Mouse (Mus musculus) urinary bladder, postnatal 25 days (tissue): Measurements from ENCODE around the gene Cdsn.
A peak's percentile ranks its signal among the peaks of the same experiment; 100 is the strongest.
"Not testable (repeated sequence)": the region's sequence is repeated elsewhere in the genome, so short reads cannot be mapped to it uniquely, and the experiment has no call there.

Experiments
- DNase-seq: peaks from one replicate; pipeline ENCODE4 v3.0.0; 2022; ENCODE audit warnings: low spot score

The Cdsn gene

GRCm38 (mm10) chr17:35551881-35552414 lies at the start of gene Cdsn:
TSS of gene Cdsn (plus strand) at chr17:35552128.
- no peak for DNase-seq

DNA sequence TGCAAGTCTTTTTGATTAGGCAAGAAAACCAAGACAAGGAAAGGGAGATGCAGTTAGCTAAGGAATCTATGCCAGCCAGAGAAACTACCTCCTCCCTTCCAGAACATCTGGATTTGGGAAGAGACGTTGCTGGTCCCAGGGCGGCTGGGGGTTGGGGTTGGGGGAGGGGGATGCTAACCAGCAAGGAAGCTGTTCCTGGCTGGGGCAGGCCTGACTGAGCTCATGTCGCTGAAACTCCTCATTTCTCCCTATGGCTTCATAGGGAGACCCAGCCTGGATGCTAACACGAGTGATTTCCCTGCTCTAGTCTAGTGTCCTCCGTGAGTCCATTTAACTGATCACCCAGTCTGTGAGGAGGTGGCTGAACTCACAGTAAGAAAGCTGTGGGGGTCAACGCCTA lies 49.7 kb upstream of the Cdsn start:
- no peak for DNase-seq

- no peak for DNase-seq
These were observed 49.2 kb upstream of the Cdsn start for GRCm38 (mm10) chr17:35502762-35503161.

GRCm38 (mm10) chr17:35503849-35504248 lies 48.1 kb upstream of the Cdsn start:
- DNase-seq, result no peak

DNA sequence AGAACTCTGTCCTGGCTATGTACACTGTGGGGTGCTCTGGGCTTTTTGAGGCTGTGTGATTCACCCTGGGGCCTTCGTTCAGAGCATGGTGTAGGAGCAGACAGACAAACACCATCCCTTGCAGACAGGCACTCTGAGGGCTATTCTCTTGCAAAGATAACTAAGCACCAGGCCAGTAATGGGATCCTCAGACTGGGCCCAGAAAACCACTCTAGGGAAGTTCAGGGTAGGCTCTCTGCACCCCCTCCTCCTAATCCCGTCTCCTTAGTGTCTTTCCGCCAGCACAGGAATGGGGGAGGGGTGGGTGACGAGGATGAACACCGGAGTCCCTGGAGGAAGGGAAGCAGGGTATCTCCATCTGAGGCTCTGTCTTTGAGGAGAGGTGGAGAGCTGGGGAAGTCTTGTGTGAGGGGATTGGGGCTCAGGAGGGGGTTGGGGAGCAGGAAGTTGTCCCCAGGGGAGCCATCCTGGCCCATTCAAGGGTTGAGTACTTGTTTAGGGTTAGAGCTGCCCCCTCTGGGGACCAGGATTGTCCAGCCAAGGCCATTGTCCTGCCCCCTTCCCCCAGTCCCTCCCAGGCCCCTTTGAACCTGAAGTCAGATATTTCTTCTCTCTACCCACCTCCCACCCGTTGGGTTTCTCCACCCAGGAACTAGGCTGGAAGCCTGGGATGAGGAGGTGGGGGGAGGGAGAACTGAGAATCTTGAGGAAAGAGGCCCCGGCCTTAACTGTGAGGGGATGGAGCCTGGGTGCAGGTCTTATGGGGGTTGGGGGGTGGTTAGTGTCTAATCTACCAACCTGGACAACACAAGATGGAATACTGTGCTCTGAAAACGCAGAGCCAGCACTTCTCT lies 47.1 kb upstream of the Cdsn start:
- DNase-seq, result no peak

- no peak for DNase-seq
These were observed 46.2 kb upstream of the Cdsn start, which contains the start of gene Pou5f1 for GRCm38 (mm10) chr17:35505776-35506175. TSS of gene Pou5f1 (plus strand) at chr17:35506018.

- DNase-seq, result no peak
These were observed 45.0 kb upstream of the Cdsn start for GRCm38 (mm10) chr17:35506881-35507280.

GRCm38 (mm10) chr17:35507556-35508260 lies 44.2 kb upstream of the Cdsn start:
- DNase-seq, result no peak

DNA sequence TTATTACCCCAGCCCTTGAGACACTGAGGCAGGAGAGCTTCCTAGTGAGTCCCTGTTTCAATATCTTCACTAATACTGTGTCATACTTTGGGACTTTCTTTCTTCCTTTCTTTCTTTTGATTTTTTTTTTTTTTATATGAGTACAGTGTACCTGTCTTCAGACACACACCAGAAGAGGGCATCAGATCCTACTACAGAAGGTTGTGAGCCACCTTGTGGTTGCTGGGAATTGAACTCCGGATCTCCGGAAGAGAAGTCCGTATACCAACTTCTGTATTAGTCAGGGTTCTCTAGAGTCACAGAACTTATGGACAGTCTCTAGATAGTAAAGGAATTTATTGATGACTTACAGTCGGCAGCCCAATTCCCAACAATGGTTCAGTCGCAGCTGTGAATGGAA lies 43.6 kb upstream of the Cdsn start:
- not testable (repeated sequence) for DNase-seq

DNA sequence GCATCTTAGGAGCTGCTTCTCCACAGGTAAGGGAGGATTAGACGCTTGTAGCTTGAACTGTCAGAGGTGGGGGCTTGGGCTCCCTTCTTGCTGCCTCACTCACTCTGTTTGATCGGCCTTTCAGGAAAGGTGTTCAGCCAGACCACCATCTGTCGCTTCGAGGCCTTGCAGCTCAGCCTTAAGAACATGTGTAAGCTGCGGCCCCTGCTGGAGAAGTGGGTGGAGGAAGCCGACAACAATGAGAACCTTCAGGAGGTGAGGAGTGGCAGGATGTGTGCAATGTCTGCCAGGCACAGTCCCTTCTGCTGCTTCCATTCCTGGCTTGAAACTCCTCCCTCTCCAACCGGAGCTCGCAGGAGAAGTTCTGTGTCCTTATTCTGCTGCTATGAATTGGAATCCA lies 42.6 kb upstream of the Cdsn start:
- DNase-seq, result no peak

DNA sequence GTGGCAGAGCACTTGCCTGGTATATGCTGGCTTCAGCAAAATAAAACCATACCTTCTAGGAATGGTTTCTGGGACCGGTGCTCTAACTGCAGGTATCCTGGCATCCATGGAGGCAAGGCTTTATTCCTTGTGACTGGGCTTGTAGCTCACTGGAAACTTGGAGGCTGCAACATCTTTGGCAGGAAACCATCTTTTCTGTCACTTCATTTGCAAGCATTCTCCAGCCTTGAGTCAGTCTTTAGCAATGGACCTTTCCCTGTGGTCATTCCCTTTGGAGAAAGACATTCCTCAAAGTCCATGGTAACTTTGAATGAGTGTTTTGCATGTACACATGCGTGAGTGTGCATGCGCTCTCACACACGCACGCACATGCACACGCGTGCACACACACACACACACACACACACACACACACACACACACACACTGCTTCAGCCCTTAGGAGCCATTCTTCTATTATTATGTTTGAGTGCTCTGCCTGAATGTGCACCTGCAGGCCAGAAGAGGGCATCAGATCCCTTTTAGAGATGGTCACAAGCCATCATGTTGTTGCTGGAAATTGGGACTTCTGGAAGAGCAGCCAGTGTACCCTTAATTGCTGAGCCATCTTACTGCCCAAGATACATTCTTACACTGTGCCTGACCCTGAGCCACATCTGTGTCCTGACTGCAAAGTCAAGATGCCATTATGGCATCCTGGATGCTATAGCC lies 38.9 kb upstream of the Cdsn start:
- DNase-seq, result no peak

GRCm38 (mm10) chr17:35513886-35514285 lies 38.0 kb upstream of the Cdsn start:
- DNase-seq, result peak; percentile 69

DNA sequence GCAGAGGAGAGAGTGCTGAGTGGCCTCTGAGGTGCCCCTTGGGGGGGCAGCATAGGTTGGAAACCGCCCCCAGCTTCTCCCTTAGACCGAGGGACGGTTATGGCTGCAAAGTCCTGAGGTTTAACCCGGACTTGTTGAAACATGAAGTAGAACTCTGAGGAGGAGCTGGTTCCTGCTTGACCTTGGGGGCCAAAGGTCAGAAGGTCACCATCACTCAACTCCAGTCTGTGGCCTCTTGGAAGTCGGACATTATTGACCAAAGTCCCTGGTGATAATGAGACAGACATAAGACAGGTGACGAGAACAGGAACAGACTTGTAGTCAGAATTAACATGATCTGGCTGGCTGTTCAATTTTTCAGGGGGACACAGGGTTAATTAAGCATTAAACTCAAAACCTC lies 37.2 kb upstream of the Cdsn start:
- no peak for DNase-seq

GRCm38 (mm10) chr17:35515911-35516640 lies 35.9 kb upstream of the Cdsn start:
- DNase-seq, result no peak

- DNase-seq, result peak; percentile 94
These were observed 35.1 kb upstream of the Cdsn start, which contains the start of the genes Tcf19 and Cchcr1 for GRCm38 (mm10) chr17:35516652-35517500. TSS of gene Tcf19 (minus strand) at chr17:35516824. TSS of gene Cchcr1 (plus strand) at chr17:35517100.

- no peak for DNase-seq
These were observed 34.4 kb upstream of the Cdsn start for GRCm38 (mm10) chr17:35517526-35517925.

GRCm38 (mm10) chr17:35524354-35524753 lies 27.6 kb upstream of the Cdsn start:
- no peak for DNase-seq

DNA sequence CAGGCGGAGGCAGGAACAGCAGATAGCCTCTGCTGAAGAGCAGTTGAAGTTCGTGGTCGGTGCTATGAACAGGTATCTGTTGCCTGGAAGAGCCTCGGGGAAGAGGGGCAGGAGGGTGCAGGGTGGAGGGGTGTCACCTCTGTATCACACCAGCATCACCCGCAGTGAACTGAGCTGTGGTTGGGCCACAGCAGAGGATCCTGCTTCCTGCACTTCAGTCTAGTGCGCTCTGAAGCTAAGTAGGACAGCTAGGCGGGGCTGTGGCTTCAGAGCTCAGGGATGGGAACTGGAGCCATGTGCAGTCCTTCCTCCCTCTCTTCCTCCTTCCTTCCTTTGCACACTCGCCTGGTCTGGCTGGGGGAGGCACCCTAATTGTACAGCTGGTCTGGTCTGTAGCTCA lies 25.3 kb upstream of the Cdsn start:
- DNase-seq, result no peak

- no peak for DNase-seq
These were observed 19.6 kb upstream of the Cdsn start for GRCm38 (mm10) chr17:35532360-35532759.

DNA sequence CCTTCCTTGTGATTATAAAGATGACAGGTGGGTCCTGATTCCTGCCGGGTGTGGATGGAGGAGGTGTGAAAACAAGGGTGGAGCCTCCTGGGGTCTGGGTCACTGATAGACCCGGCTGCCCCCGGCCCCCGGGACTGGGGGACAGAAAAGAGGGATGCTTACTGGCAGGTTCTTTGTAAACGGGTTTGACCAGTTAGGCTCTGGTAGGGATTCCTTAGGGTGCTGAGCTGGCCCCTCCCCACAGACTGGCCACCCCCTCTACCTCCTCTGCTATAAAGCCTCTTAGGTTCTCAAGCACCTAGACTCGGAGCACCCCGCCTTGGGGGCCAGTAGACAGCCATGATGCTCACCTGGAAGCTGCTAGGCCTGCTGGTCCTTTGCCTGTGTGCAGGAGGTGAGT lies 19.0 kb upstream of the Cdsn start, which contains the start of gene Psors1c2:
Psors1c2 (plus strand) TSS at position 301 of the 400 bp plus-strand sequence.
- no peak for DNase-seq
